Mouse (Mus musculus) liver, adult 2 months (tissue): Measurements from ENCODE around the gene Smim14. TPM values are rescaled to one million over a fixed set of nuclear protein-coding genes. Genes with fewer than 3 reads are reported as not detected.

Experiments
- DNase-seq: peaks from one replicate; pipeline ENCODE4 v3.0.0-alpha.2; 2011; ENCODE audit warnings: low read depth, low spot score; ENCODE audit errors: extremely low read depth
- H3K27ac ChIP-seq: fragments of 200-500 bp; replicated peaks from 2 replicates; pipeline ENCODE4 v1.5.1; 2012; ENCODE audit warnings: low read depth, mild to moderate bottlenecking, control low read depth, inconsistent platforms, low read length; ENCODE audit not compliant: insufficient read depth
- H3K27me3 ChIP-seq: fragments of 200-500 bp; 2 replicates; pipeline ENCODE4 v1.6.1; 2012; ENCODE audit warnings: mild to moderate bottlenecking, moderate library complexity, low read length, inconsistent platforms; ENCODE audit not compliant: control insufficient read depth, insufficient read depth
- H3K36me3 ChIP-seq: fragments of 200-500 bp; 2 replicates; pipeline ENCODE4 v1.6.1; 2012; ENCODE audit warnings: low read length, inconsistent platforms; ENCODE audit not compliant: control insufficient read depth, insufficient read depth
- H3K4me1 ChIP-seq: fragments of 200-500 bp; 2 replicates; pipeline ENCODE4 v1.6.1; 2011; ENCODE audit warnings: low read length; ENCODE audit not compliant: control insufficient read depth, insufficient read depth
- H3K4me3 ChIP-seq: fragments of 200-500 bp; 2 replicates; pipeline ENCODE4 v1.5.1; 2011; ENCODE audit warnings: low read depth, mild to moderate bottlenecking, control low read depth, low read length, moderate library complexity; ENCODE audit not compliant: insufficient read depth
- H3K79me2 ChIP-seq: fragments of 200-500 bp; 2 replicates; pipeline ENCODE4 v1.6.1; 2012; ENCODE audit warnings: inconsistent platforms, mild to moderate bottlenecking, low read length, moderate library complexity; ENCODE audit not compliant: control insufficient read depth, insufficient read depth
- H3K9ac ChIP-seq: fragments of 200-500 bp; 2 replicates; pipeline ENCODE4 v1.6.1; 2012; ENCODE audit warnings: low read depth, mild to moderate bottlenecking, control low read depth, inconsistent platforms, low read length
- CTCF ChIP-seq: fragments of 200-500 bp; IDR thresholded peaks from 2 replicates; pipeline ENCODE4 v1.5.1; 2011; ENCODE audit warnings: low read depth, low read length, control low read depth
- POLR2A ChIP-seq: fragments of 200-500 bp; IDR thresholded peaks from 2 replicates; pipeline ENCODE4 v1.6.1; 2011; ENCODE audit warnings: low read length, control low read depth; ENCODE audit not compliant: insufficient read depth; ENCODE audit errors: extremely low read depth
- WGBS: fragments of 180-500 bp; shearing (Covaris S2); methylation state at CpG from one replicate; pipeline ENCODE4 v1.1.7; 2018; 5-methylcytosine and 5-hydroxymethylcytosine counted together
- polyA plus RNA-seq: library from polyadenylated mRNA; depleted of rRNA; stranded (reverse); fragments of >200 nt; gene quantifications from 2 replicates; pipeline ENCODE4 v1.2.3, GENCODE M21; 2012
- total RNA-seq: library from RNA; depleted of rRNA; stranded (reverse); fragments of >200 nt; gene quantifications from 2 replicates; pipeline ENCODE4 v1.2.3, GENCODE M21; 2014

Gene Smim14
- total and polyA plus RNA-seq, 2 experiments, result 60.5 to 66.6 TPM

- TF ChIP-seq CTCF (no peak), POLR2A (no peak)
- DNase-seq, result no peak
- 51% methylated on average over 4 of the region's 4 CpGs for WGBS
- Histone ChIP-seq H3K36me3 (peaks cover 18% of the 10 kb centered on the region), H3K4me1 (peaks cover 34% of the 10 kb centered on the region), H3K27me3 (no peaks in the 10 kb centered on the region), H3K4me3 (no peak overlapping the region), H3K9ac (no peak overlapping the region), H3K79me2 (peaks cover 23% of the 10 kb centered on the region; the same call in 1 of the 2 replicates), H3K27ac (peak overlapping the region; percentile 6; the same call in 1 of the 2 replicates)
Observed at GRCm38 (mm10) chr5:65428321-65428720, 108.7 kb downstream of the Smim14 start.

- Histone ChIP-seq H3K79me2 (peaks cover 7% of the 10 kb centered on the region; the same call in 1 of the 2 replicates), H3K27me3 (no peaks in the 10 kb centered on the region), H3K9ac (no peak overlapping the region), H3K36me3 (peaks cover 35% of the 10 kb centered on the region), H3K4me3 (no peak overlapping the region), H3K4me1 (peaks cover 24% of the 10 kb centered on the region), H3K27ac (peak overlapping the region; percentile 84)
- DNase-seq, result peak; percentile 93
- 31% methylated on average over 5 of the region's 5 CpGs for WGBS
- TF ChIP-seq CTCF, result no peak
Observed at GRCm38 (mm10) chr5:65425251-65425650, 111.7 kb downstream of the Smim14 start.

GRCm38 (mm10) chr5:65424215-65424614 is 112.8 kb downstream of the Smim14 start:
- Histone ChIP-seq H3K4me3 (no peak overlapping the region), H3K36me3 (peaks cover 40% of the 10 kb centered on the region), H3K27ac (peak overlapping the region; percentile 76), H3K4me1 (peaks cover 23% of the 10 kb centered on the region), H3K9ac (peak overlapping the region; percentile 32), H3K27me3 (no peaks in the 10 kb centered on the region), H3K79me2 (peaks cover 5% of the 10 kb centered on the region; the same call in 1 of the 2 replicates)
- whole genome bisulfite sequencing, result 20% methylated on average over 6 of the region's 6 CpGs
- no peak for TF ChIP-seq CTCF
- TF ChIP-seq POLR2A, result 0 out of 2 replicates have a peak, but pooled peaks have one; percentile 51
- DNase-seq, result peak; percentile 100

- TF ChIP-seq POLR2A (no peak), CTCF (no peak)
- H3K27me3 ChIP-seq, result no peaks in the 10 kb centered on the region
- DNase-seq, result no peak
- H3K4me3 ChIP-seq, result no peak overlapping the region
- no peak overlapping the region for H3K9ac ChIP-seq
- no peaks in the 10 kb centered on the region for H3K79me2 ChIP-seq
- peaks cover 46% of the 10 kb centered on the region for H3K36me3 ChIP-seq
- peaks cover 19% of the 10 kb centered on the region for H3K4me1 ChIP-seq
- peak overlapping the region; percentile 76 for H3K27ac ChIP-seq
- 99% methylated on average over 8 of the region's 8 CpGs for WGBS
Observed at GRCm38 (mm10) chr5:65422803-65423202, 114.2 kb downstream of the Smim14 start.

GRCm38 (mm10) chr5:65420822-65421221 is 116.2 kb downstream of the Smim14 start:
- Histone ChIP-seq H3K27ac (peak overlapping the region; percentile 71), H3K36me3 (peaks cover 52% of the 10 kb centered on the region), H3K79me2 (no peaks in the 10 kb centered on the region), H3K4me3 (no peak overlapping the region), H3K4me1 (peaks cover 8% of the 10 kb centered on the region; the same call in 1 of the 2 replicates), H3K9ac (peak overlapping the region; percentile 51; the same call in 1 of the 2 replicates), H3K27me3 (no peaks in the 10 kb centered on the region)
- peak; percentile 90 for DNase-seq
- TF ChIP-seq POLR2A, result no peak
- TF ChIP-seq CTCF, result no peak
- WGBS, result 18% methylated on average over 6 of the region's 6 CpGs

GRCm38 (mm10) chr5:65419136-65419535 is 117.8 kb downstream of the Smim14 start:
- TF ChIP-seq POLR2A (no peak), CTCF (no peak)
- Histone ChIP-seq H3K4me3 (no peak overlapping the region), H3K79me2 (no peaks in the 10 kb centered on the region), H3K4me1 (peaks cover 5% of the 10 kb centered on the region; the same call in 1 of the 2 replicates), H3K27me3 (no peaks in the 10 kb centered on the region), H3K27ac (no peak overlapping the region), H3K9ac (no peak overlapping the region), H3K36me3 (peaks cover 63% of the 10 kb centered on the region)
- WGBS, result 93% methylated on average over 10 of the region's 10 CpGs
- DNase-seq, result no peak
